Mouse (Mus musculus) gastrocnemius, postnatal 10 days (tissue): Measurements from ENCODE around the gene Ccdc13. TPM values are rescaled to one million over a fixed set of nuclear protein-coding genes. Genes with fewer than 3 reads are reported as not detected.

Source experiments
- DNase-seq: peaks from one replicate; pipeline ENCODE4 v3.0.0; 2021; ENCODE audit warnings: mixed read lengths
- total RNA-seq, 2 experiments: library from RNA; stranded (reverse); gene quantifications; 2 replicates each; pipeline ENCODE4 v1.2.3; 2021

The Ccdc13 gene
- total RNA-seq, 2 experiments from 2014 or later: 0.79 to 0.85 TPM

- DNase-seq: no peak
Observed at GRCm38 (mm10) chr9:121846526-121847118, 7.4 kb upstream of the Ccdc13 start.

GRCm38 (mm10) chr9:121842914-121843313, 3.7 kb upstream of the Ccdc13 start:
- DNase-seq: no peak

GRCm38 (mm10) chr9:121839622-121839965, 333 bp upstream of the Ccdc13 start:
- no peak for DNase-seq

- DNase-seq: no peak
Observed at GRCm38 (mm10) chr9:121838008-121838407, 1.3 kb downstream of the Ccdc13 start.

- DNase-seq: no peak
Observed at GRCm38 (mm10) chr9:121833825-121834224, 5.4 kb downstream of the Ccdc13 start.

GRCm38 (mm10) chr9:121830956-121831293, 8.3 kb downstream of the Ccdc13 start:
- peak; percentile 85 for DNase-seq

GRCm38 (mm10) chr9:121830243-121830955, 8.9 kb downstream of the Ccdc13 start:
- DNase-seq: peak; percentile 58

GRCm38 (mm10) chr9:121829270-121829992, 9.8 kb downstream of the Ccdc13 start:
- no peak for DNase-seq

- DNase-seq: no peak
Observed at GRCm38 (mm10) chr9:121828314-121828713, 10.9 kb downstream of the Ccdc13 start.

- no peak for DNase-seq
Observed at GRCm38 (mm10) chr9:121826356-121826755, 12.9 kb downstream of the Ccdc13 start.

- DNase-seq: no peak
Observed at GRCm38 (mm10) chr9:121823991-121824390, 15.3 kb downstream of the Ccdc13 start.

GRCm38 (mm10) chr9:121823051-121823450, 16.2 kb downstream of the Ccdc13 start:
- DNase-seq: no peak

- DNase-seq: no peak
Observed at GRCm38 (mm10) chr9:121822585-121822991, 16.7 kb downstream of the Ccdc13 start.

GRCm38 (mm10) chr9:121820765-121821164, 18.5 kb downstream of the Ccdc13 start:
- DNase-seq: no peak

- DNase-seq: no peak
Observed at GRCm38 (mm10) chr9:121819771-121820471, 19.3 kb downstream of the Ccdc13 start.

- DNase-seq: no peak
Observed at GRCm38 (mm10) chr9:121819073-121819770, 20.0 kb downstream of the Ccdc13 start.

GRCm38 (mm10) chr9:121815183-121815582, 24.1 kb downstream of the Ccdc13 start:
- DNase-seq: no peak

GRCm38 (mm10) chr9:121810081-121810821, 29.0 kb downstream of the Ccdc13 start:
- DNase-seq: no peak

GRCm38 (mm10) chr9:121808511-121808910, 30.8 kb downstream of the Ccdc13 start:
- no peak for DNase-seq

- DNase-seq: no peak
Observed at GRCm38 (mm10) chr9:121807947-121808346, 31.3 kb downstream of the Ccdc13 start.

GRCm38 (mm10) chr9:121807546-121807945, 31.7 kb downstream of the Ccdc13 start:
- DNase-seq: no peak

GRCm38 (mm10) chr9:121802747-121803146, 36.5 kb downstream of the Ccdc13 start:
- DNase-seq: no peak
